Mouse (Mus musculus) MEL (cell line): ENCODE results near the gene Hsp90ab1. TPM values are rescaled to one million over a fixed set of nuclear protein-coding genes. Genes with fewer than 3 reads are reported as not detected.

Experiments used
- DNase-seq: peaks from one replicate; pipeline ENCODE4 v3.0.0; 2011; ENCODE audit warnings: low read depth, low spot score
- H3K27ac ChIP-seq: 2 replicates; pipeline ENCODE4 v1.5.1; 2012; ENCODE audit warnings: low read depth, mild to moderate bottlenecking, control low read depth, low read length, moderate library complexity; ENCODE audit not compliant: control insufficient read depth
- H3K27me3 ChIP-seq, 2 experiments: fragments of 150-350 bp in 1 of 2; sonication (generic) in 1 of 2; 2 replicates each; pipeline ENCODE4 v1.6.1; 2012; ENCODE audit warnings: low read length in 2 of 2, mild to moderate bottlenecking in 2 of 2, improper control_type of control experiment in 1 of 2, moderate library complexity in 1 of 2; ENCODE audit not compliant: insufficient read depth in 2 of 2, control insufficient read depth in 1 of 2
- H3K36me3 ChIP-seq, 2 experiments: 2 replicates each; pipeline ENCODE4 v1.6.1; 2012 to 2014; ENCODE audit warnings: low read length in 2 of 2, improper control_type of control experiment in 1 of 2, inconsistent platforms in 1 of 2, mild to moderate bottlenecking in 1 of 2; ENCODE audit not compliant: insufficient read depth in 2 of 2, control insufficient read depth in 1 of 2
- H3K4me1 ChIP-seq, 2 experiments: fragments of 150-350 bp in 1 of 2; sonication (generic) in 1 of 2; 2 replicates each; pipeline ENCODE4 v1.6.1; 2012; ENCODE audit warnings: low read length in 2 of 2, improper control_type of control experiment in 1 of 2, mild to moderate bottlenecking in 1 of 2; ENCODE audit not compliant: insufficient read depth in 2 of 2, control insufficient read depth in 1 of 2
- H3K4me3 ChIP-seq, 2 experiments: fragments of 150-350 bp in 1 of 2; sonication (generic) in 1 of 2; 2 replicates each; pipeline ENCODE4 v1.5.1; 2012; ENCODE audit warnings: low read depth in 2 of 2, low read length in 2 of 2, mild to moderate bottlenecking in 2 of 2, moderate library complexity in 2 of 2, control low read depth in 1 of 2, improper control_type of control experiment in 1 of 2; ENCODE audit not compliant: control insufficient read depth in 1 of 2, insufficient read depth in 1 of 2
- H3K79me2 ChIP-seq: 2 replicates; pipeline ENCODE4 v1.6.1; 2012; ENCODE audit warnings: mild to moderate bottlenecking, low read length, moderate library complexity; ENCODE audit not compliant: control insufficient read depth, poor library complexity, insufficient read depth
- H3K9ac ChIP-seq: 2 replicates; pipeline ENCODE4 v1.6.1; 2012; ENCODE audit warnings: low read depth, mild to moderate bottlenecking, control low read depth, low read length, moderate library complexity; ENCODE audit not compliant: control insufficient read depth, poor library complexity, severe bottlenecking
- H3K9me3 ChIP-seq: fragments of 150-350 bp; sonication (generic); replicated peaks from 2 replicates; pipeline ENCODE4 v1.6.1; 2012; ENCODE audit warnings: mild to moderate bottlenecking, low read length, improper control_type of control experiment, moderate library complexity; ENCODE audit not compliant: insufficient read depth
- CHD2 ChIP-seq: IDR thresholded peaks from 2 replicates; pipeline ENCODE4 v1.6.1; 2011; ENCODE audit warnings: low read length, improper control_type of control experiment
- CTCF ChIP-seq, 3 experiments: IDR thresholded peaks in 2 of 3; conservative IDR thresholded peaks in 1 of 3; 2 replicates each; pipeline ENCODE4 v1.5.1; 2011 to 2012; ENCODE audit warnings: low read length in 3 of 3, low read depth in 2 of 3, mild to moderate bottlenecking in 2 of 3, improper control_type of control experiment in 1 of 3, inconsistent platforms in 1 of 3, mixed read lengths in 1 of 3, moderate library complexity in 1 of 3; ENCODE audit not compliant: control insufficient read depth in 1 of 3, insufficient read depth in 1 of 3, poor library complexity in 1 of 3, severe bottlenecking in 1 of 3
- ELF1 ChIP-seq: IDR thresholded peaks from 2 replicates; pipeline ENCODE4 v1.6.1; 2014; ENCODE audit warnings: low read depth, mild to moderate bottlenecking, inconsistent platforms, low read length, improper control_type of control experiment, moderate library complexity
- EP300 ChIP-seq, 2 experiments: IDR thresholded peaks; 2 replicates each; pipeline ENCODE4 v1.6.1; 2011; ENCODE audit warnings: improper control_type of control experiment in 2 of 2, low read length in 2 of 2, low read depth in 1 of 2, mild to moderate bottlenecking in 1 of 2
- ETS1 ChIP-seq: IDR thresholded peaks from 2 replicates; pipeline ENCODE4 v1.6.1; 2012; ENCODE audit warnings: low read depth, mild to moderate bottlenecking, inconsistent platforms, low read length, improper control_type of control experiment, moderate library complexity
- MAFK ChIP-seq: IDR thresholded peaks from 2 replicates; pipeline ENCODE4 v1.6.1; 2011; ENCODE audit warnings: low read depth, mild to moderate bottlenecking, low read length, improper control_type of control experiment, borderline replicate concordance
- MEF2A ChIP-seq: IDR thresholded peaks from 2 replicates; pipeline ENCODE4 v1.6.1; 2014; ENCODE audit warnings: low read depth, mild to moderate bottlenecking, inconsistent platforms, low read length, improper control_type of control experiment; ENCODE audit not compliant: poor library complexity, insufficient replicate concordance, severe bottlenecking; ENCODE audit errors: extremely low read depth
- MXI1 ChIP-seq: IDR thresholded peaks from 2 replicates; pipeline ENCODE4 v1.6.1; 2011; ENCODE audit warnings: mild to moderate bottlenecking, low read depth, low read length, improper control_type of control experiment
- MYB ChIP-seq: IDR thresholded peaks from 2 replicates; pipeline ENCODE4 v1.6.1; 2011; ENCODE audit warnings: mild to moderate bottlenecking, low read depth, low read length, improper control_type of control experiment
- NELFE ChIP-seq: IDR thresholded peaks from 2 replicates; pipeline ENCODE4 v1.6.1; 2011; ENCODE audit warnings: low read depth, low read length, improper control_type of control experiment
- POLR2AphosphoS5 ChIP-seq: IDR thresholded peaks from 2 replicates; pipeline ENCODE4 v1.6.1; 2012; ENCODE audit warnings: low read depth, borderline replicate concordance, mild to moderate bottlenecking, inconsistent platforms, low read length, moderate library complexity, mixed read lengths
- RAD21 ChIP-seq: IDR thresholded peaks from 2 replicates; pipeline ENCODE4 v1.6.1; 2011; ENCODE audit warnings: mild to moderate bottlenecking, low read depth, low read length, improper control_type of control experiment
- SIN3A ChIP-seq: IDR thresholded peaks from 2 replicates; pipeline ENCODE4 v1.6.1; 2012; ENCODE audit warnings: low read length, improper control_type of control experiment, inconsistent platforms
- USF1 ChIP-seq: IDR thresholded peaks from 2 replicates; pipeline ENCODE4 v1.6.1; 2014; ENCODE audit warnings: low read depth, mild to moderate bottlenecking, inconsistent platforms, low read length, improper control_type of control experiment, moderate library complexity
- ZNF384 ChIP-seq: IDR thresholded peaks from 2 replicates; pipeline ENCODE4 v1.6.1; 2012; ENCODE audit warnings: low read depth, mild to moderate bottlenecking, inconsistent platforms, low read length, improper control_type of control experiment
- polyA plus RNA-seq, 2 experiments: library from polyadenylated mRNA; stranded (reverse) in 1 of 2; unstranded in 1 of 2; fragments of >175 nt in 1 of 2; fragments of >200 nt in 1 of 2; gene quantifications; 2 replicates each; pipeline versions ENCODE4 v1.2.1 to v1.2.4; 2012; ENCODE audit warnings: low replicate concordance in 2 of 2, low read depth in 1 of 2; ENCODE audit not compliant: insufficient read length in 2 of 2, insufficient read depth in 1 of 2, missing spikeins in 1 of 2
- total RNA-seq: library from RNA; depleted of rRNA; stranded (reverse); fragments of 300-350 nt; gene quantifications from 2 replicates; pipeline ENCODE4 v1.2.3, GENCODE M21; 2012

The Hsp90ab1 gene
- total and polyA plus RNA-seq, 3 experiments, result 1,032 to 27,726 (median 4,130) TPM

- no peaks in the 10 kb centered on the region for H3K79me2 ChIP-seq
- peaks cover 5 to 11% of the 10 kb centered on the region in 2 experiments; a peak in 3 of 4 replicates for H3K27me3 ChIP-seq
- H3K36me3 ChIP-seq, result no peaks in the 10 kb centered on the region
- H3K9me3 ChIP-seq, result no peaks in the 10 kb centered on the region
- H3K4me1 ChIP-seq, result no peaks in the 10 kb centered on the region
- DNase-seq, result peak; percentile 47
- no peak for TF ChIP-seq MYB
- peak; percentile 59 for TF ChIP-seq SIN3A
- no peak overlapping the region for H3K4me3 ChIP-seq
- no peak overlapping the region for H3K27ac ChIP-seq
- no peak overlapping the region for H3K9ac ChIP-seq
Observed at GRCm38 (mm10) chr17:45536264-45536663, 36.8 kb downstream of the Hsp90ab1 start.

DNA sequence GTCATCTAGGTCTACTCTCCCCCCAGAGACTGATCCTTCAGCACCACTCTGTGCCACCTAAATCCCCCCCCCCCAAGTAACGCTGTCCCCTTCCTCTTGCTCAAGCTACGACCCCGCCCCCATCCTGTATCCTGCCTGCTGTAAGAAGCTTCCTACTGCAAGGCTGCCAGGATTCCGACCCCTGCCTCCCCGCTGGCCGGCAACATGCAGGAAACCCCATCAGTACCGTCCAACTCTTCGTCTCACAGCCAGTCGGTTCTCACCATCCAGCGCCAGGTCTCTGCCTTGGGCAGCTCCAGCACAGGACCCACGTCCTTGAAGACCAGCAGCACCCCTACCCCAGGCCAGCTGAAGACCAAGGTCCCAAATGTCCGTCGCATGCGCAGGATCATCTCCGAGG, 40.2 kb downstream of the Hsp90ab1 start:
- no peaks in the 10 kb centered on the region for H3K4me1 ChIP-seq

GRCm38 (mm10) chr17:45530346-45530782, 42.7 kb downstream of the Hsp90ab1 start:
- H3K79me2 ChIP-seq, result no peaks in the 10 kb centered on the region
- H3K9me3 ChIP-seq, result no peaks in the 10 kb centered on the region
- H3K9ac ChIP-seq, result no peak overlapping the region
- DNase-seq, result no peak
- TF ChIP-seq POLR2AphosphoS5 (no peak), MXI1 (no peak), ZNF384 (no peak)
- TF ChIP-seq, all 39 proteins: peak for 0
- peaks cover 12 to 15% of the 10 kb centered on the region in 2 experiments for H3K27me3 ChIP-seq
- H3K36me3 ChIP-seq, result no peaks in the 10 kb centered on the region
- H3K4me1 ChIP-seq, result no peaks in the 10 kb centered on the region
- no peak overlapping the region for H3K4me3 ChIP-seq
- H3K27ac ChIP-seq, result no peak overlapping the region

More for the DNA sequence above, 40.2 kb downstream of the Hsp90ab1 start:
- no peak for DNase-seq
- no peaks in the 10 kb centered on the region for H3K36me3 ChIP-seq
- TF ChIP-seq EP300 (IDR thresholded peaks at IDR 0.05; ENCODE audit: low read depth in 1 of 2, low read length in 2 of 2) (no peak), ELF1 (no peak), MEF2A (no peak), CHD2 (no peak), RAD21 (no peak), NELFE (no peak), USF1 (no peak), MAFK (no peak), MXI1 (no peak), CTCF (IDR thresholded peaks at IDR 0.05 in 2 of 3, conservative IDR thresholded peaks at IDR 0.05 in 1 of 3; ENCODE audit: control insufficient read depth in 1 of 3, insufficient read depth in 1 of 3, low read depth in 2 of 3, low read length in 3 of 3, poor library complexity in 1 of 3, severe bottlenecking in 1 of 3) (no peak), ETS1 (no peak)
- H3K79me2 ChIP-seq, result no peaks in the 10 kb centered on the region
- H3K4me3 ChIP-seq, result no peak overlapping the region
- peaks cover 12 to 15% of the 10 kb centered on the region in 2 experiments for H3K27me3 ChIP-seq
- no peaks in the 10 kb centered on the region for H3K9me3 ChIP-seq
- H3K27ac ChIP-seq, result no peak overlapping the region
- no peak overlapping the region for H3K9ac ChIP-seq
